Mouse (Mus musculus) layer of hippocampus, adult 9-11 months (tissue): Measurements from ENCODE around the gene Insr.
A peak's percentile ranks its signal among the peaks of the same experiment; 100 is the strongest.
"Not testable (repeated sequence)": the region's sequence is repeated elsewhere in the genome, so short reads cannot be mapped to it uniquely, and the experiment has no call there.

Source experiments
- DNase-seq: peaks from one replicate; pipeline ENCODE4 v3.0.0; 2022

Gene Insr

GRCm38 (mm10) chr8:3230118-3231060 lies 49.0 kb downstream of the Insr start:
- DNase-seq, result no peak

- no peak for DNase-seq
Measured at GRCm38 (mm10) chr8:3227423-3227822, 52.0 kb downstream of the Insr start.

- DNase-seq, result no peak
Measured at GRCm38 (mm10) chr8:3225731-3226130, 53.7 kb downstream of the Insr start.

- DNase-seq, result no peak
Measured at GRCm38 (mm10) chr8:3225184-3225583, 54.2 kb downstream of the Insr start.

GRCm38 (mm10) chr8:3222636-3222965 lies 56.8 kb downstream of the Insr start:
- DNase-seq, result no peak

GRCm38 (mm10) chr8:3221960-3222635 lies 57.3 kb downstream of the Insr start:
- DNase-seq, result no peak

- peak; percentile 90 for DNase-seq
Measured at GRCm38 (mm10) chr8:3221047-3221959, 58.1 kb downstream of the Insr start.

GRCm38 (mm10) chr8:3220502-3220901 lies 58.9 kb downstream of the Insr start:
- DNase-seq, result no peak

- DNase-seq, result no peak
Measured at GRCm38 (mm10) chr8:3219921-3220411, 59.5 kb downstream of the Insr start.

- no peak for DNase-seq
Measured at GRCm38 (mm10) chr8:3219266-3219665, 60.2 kb downstream of the Insr start.

GRCm38 (mm10) chr8:3216541-3217092 lies 62.8 kb downstream of the Insr start:
- DNase-seq, result no peak

- DNase-seq, result no peak
Measured at GRCm38 (mm10) chr8:3215561-3215960, 63.9 kb downstream of the Insr start.

GRCm38 (mm10) chr8:3214601-3215000 lies 64.8 kb downstream of the Insr start:
- DNase-seq, result no peak

GRCm38 (mm10) chr8:3211456-3211855 lies 68.0 kb downstream of the Insr start:
- DNase-seq, result peak; percentile 38

GRCm38 (mm10) chr8:3209960-3210359 lies 69.5 kb downstream of the Insr start:
- no peak for DNase-seq

GRCm38 (mm10) chr8:3209268-3209667 lies 70.1 kb downstream of the Insr start:
- DNase-seq, result no peak

GRCm38 (mm10) chr8:3208729-3209128 lies 70.7 kb downstream of the Insr start:
- no peak for DNase-seq

GRCm38 (mm10) chr8:3204758-3205443 lies 74.5 kb downstream of the Insr start:
- no peak for DNase-seq

- no peak for DNase-seq
Measured at GRCm38 (mm10) chr8:3202792-3203191, 76.6 kb downstream of the Insr start.

- DNase-seq, result not testable (repeated sequence)
Measured at GRCm38 (mm10) chr8:3194297-3194696, 85.1 kb downstream of the Insr start.

GRCm38 (mm10) chr8:3191006-3191405 lies 88.4 kb downstream of the Insr start:
- DNase-seq, result no peak

GRCm38 (mm10) chr8:3187456-3187855 lies 92.0 kb downstream of the Insr start:
- DNase-seq, result no peak
